Mouse (Mus musculus) heart, embryonic 11.5 days (tissue): ENCODE data around the gene Gm20403. TPM values are rescaled to one million over a fixed set of nuclear protein-coding genes. Genes with fewer than 3 reads are reported as not detected.

Experiments used
- ATAC-seq: fragments of 200-750 bp; cut with Nextera tagmentation; replicated peaks from 2 replicates; pipeline ENCODE4 v1.8.0; 2017; ENCODE audit warnings: moderate library complexity; ENCODE audit not compliant: insufficient number of reproducible peaks, low FRiP score, low TSS enrichment
- H3K27ac ChIP-seq: fragments of 300-500 bp; sonication (generic); 2 replicates; pipeline ENCODE4 v1.5.1; 2014; ENCODE audit warnings: mild to moderate bottlenecking, low read depth, low read length
- H3K27me3 ChIP-seq: fragments of 300-500 bp; sonication (generic); 2 replicates; pipeline ENCODE4 v1.6.1; 2014; ENCODE audit warnings: mild to moderate bottlenecking, low read length, mixed read lengths; ENCODE audit not compliant: control insufficient read depth, insufficient read depth
- H3K36me3 ChIP-seq: fragments of 300-500 bp; sonication (generic); 2 replicates; pipeline ENCODE4 v1.6.1; 2014; ENCODE audit warnings: mild to moderate bottlenecking, low read length, moderate library complexity, mixed read lengths; ENCODE audit not compliant: control insufficient read depth, insufficient read depth
- H3K4me1 ChIP-seq: fragments of 300-500 bp; sonication (generic); 2 replicates; pipeline ENCODE4 v1.6.1; 2014; ENCODE audit warnings: low read length; ENCODE audit not compliant: control insufficient read depth, insufficient read depth
- H3K4me2 ChIP-seq: fragments of 300-500 bp; sonication (generic); 2 replicates; pipeline ENCODE4 v1.6.1; 2014; ENCODE audit warnings: mild to moderate bottlenecking, moderate library complexity
- H3K4me3 ChIP-seq: fragments of 300-500 bp; sonication (generic); 2 replicates; pipeline ENCODE4 v1.5.1; 2014; ENCODE audit warnings: low read depth, low read length
- H3K9ac ChIP-seq: fragments of 300-500 bp; sonication (generic); 2 replicates; pipeline ENCODE4 v1.6.1; 2014; ENCODE audit warnings: mild to moderate bottlenecking, low read depth, low read length, moderate library complexity
- H3K9me3 ChIP-seq: fragments of 300-500 bp; sonication (generic); replicated peaks from 2 replicates; pipeline ENCODE4 v1.6.1; 2016; ENCODE audit warnings: low read length; ENCODE audit not compliant: control insufficient read depth
- WGBS: fragments of 180-500 bp; shearing (Covaris S2); extraction: QIAGEN DNeasy Blood & Tissue Kit; methylation state at CpG from one replicate; pipeline ENCODE4 v1.1.7; 2014; ENCODE audit not compliant: insufficient replicate concordance; 5-methylcytosine and 5-hydroxymethylcytosine counted together
- polyA plus RNA-seq: library from polyadenylated mRNA; unstranded; fragments of >200 nt; fragmentation: Nextera tagmentation; extraction: Ambion mirVana; gene quantifications from 2 replicates; pipeline ENCODE4 v1.2.1, GENCODE M21; 2014

Gene Gm20403
- polyA plus RNA-seq, 1 experiment from 2014 or later = not detected

GRCm38 (mm10) chr12:54984701-54985256, 1.6 kb downstream of the Gm20403 start:
- peak; percentile 80 for ATAC-seq
- Histone ChIP-seq H3K36me3 (no peaks in the 10 kb centered on the region), H3K4me1 (peaks cover 4% of the 10 kb centered on the region; the same call in 1 of the 2 replicates), H3K4me3 (peak overlapping the region; percentile 83), H3K9me3 (no peaks in the 10 kb centered on the region), H3K4me2 (peak overlapping the region; percentile 79), H3K27me3 (no peaks in the 10 kb centered on the region), H3K9ac (peak overlapping the region; percentile 91), H3K27ac (peak overlapping the region; percentile 91)
- 1% methylated on average over 42 of the region's 42 CpGs for WGBS

- 82% methylated on average over 7 of the region's 7 CpGs for WGBS
- H3K9me3 ChIP-seq = no peaks in the 10 kb centered on the region
- H3K4me1 ChIP-seq = peaks cover 4% of the 10 kb centered on the region; the same call in 1 of the 2 replicates
- ATAC-seq = no peak
- H3K27me3 ChIP-seq = no peaks in the 10 kb centered on the region
- H3K4me3 ChIP-seq = no peak overlapping the region
- H3K36me3 ChIP-seq = no peaks in the 10 kb centered on the region
- no peak overlapping the region for H3K9ac ChIP-seq
- no peak overlapping the region for H3K4me2 ChIP-seq
- no peak overlapping the region for H3K27ac ChIP-seq
Observed at GRCm38 (mm10) chr12:54982935-54983715, 3.2 kb downstream of the Gm20403 start.

GRCm38 (mm10) chr12:54981962-54982361, 4.4 kb downstream of the Gm20403 start:
- 76% methylated on average over 6 of the region's 6 CpGs for WGBS
- Histone ChIP-seq H3K4me3 (no peak overlapping the region), H3K36me3 (no peaks in the 10 kb centered on the region), H3K4me1 (peaks cover 4% of the 10 kb centered on the region; the same call in 1 of the 2 replicates), H3K9me3 (no peaks in the 10 kb centered on the region), H3K27me3 (no peaks in the 10 kb centered on the region), H3K27ac (no peak overlapping the region), H3K9ac (no peak overlapping the region), H3K4me2 (no peak overlapping the region)
- ATAC-seq = no peak

- Histone ChIP-seq H3K27me3 (no peaks in the 10 kb centered on the region), H3K4me2 (no peak overlapping the region), H3K9ac (no peak overlapping the region), H3K27ac (no peak overlapping the region), H3K9me3 (no peaks in the 10 kb centered on the region), H3K36me3 (no peaks in the 10 kb centered on the region), H3K4me3 (no peak overlapping the region), H3K4me1 (peaks cover 4% of the 10 kb centered on the region; the same call in 1 of the 2 replicates)
- WGBS = 82% methylated on average over 5 of the region's 5 CpGs
- ATAC-seq = no peak
Observed at GRCm38 (mm10) chr12:54980939-54981338, 5.4 kb downstream of the Gm20403 start.

- Histone ChIP-seq H3K4me3 (no peak overlapping the region), H3K9ac (no peak overlapping the region), H3K36me3 (no peaks in the 10 kb centered on the region), H3K4me1 (peaks cover 4% of the 10 kb centered on the region; the same call in 1 of the 2 replicates), H3K9me3 (no peaks in the 10 kb centered on the region), H3K4me2 (no peak overlapping the region), H3K27me3 (no peaks in the 10 kb centered on the region), H3K27ac (no peak overlapping the region)
- 58% methylated on average over 6 of the region's 6 CpGs for WGBS
- no peak for ATAC-seq
Observed at GRCm38 (mm10) chr12:54980532-54980931, 5.8 kb downstream of the Gm20403 start.

- Histone ChIP-seq H3K4me1 (no peaks in the 10 kb centered on the region), H3K9me3 (no peaks in the 10 kb centered on the region), H3K9ac (no peak overlapping the region), H3K4me2 (no peak overlapping the region), H3K36me3 (0 out of 2 replicates have a peak, but pooled peaks cover 2% of the 10 kb centered on the region), H3K4me3 (no peak overlapping the region), H3K27me3 (no peaks in the 10 kb centered on the region), H3K27ac (no peak overlapping the region)
- no peak for ATAC-seq
- 70% methylated on average over 3 of the region's 3 CpGs for WGBS
Observed at GRCm38 (mm10) chr12:54969033-54969432, 17.3 kb downstream of the Gm20403 start.

- 91% methylated on average over 4 of the region's 4 CpGs for WGBS
- H3K36me3 ChIP-seq = no peaks in the 10 kb centered on the region
- no peak for ATAC-seq
Observed at GRCm38 (mm10) chr12:54965532-54966160, 20.7 kb downstream of the Gm20403 start.

GRCm38 (mm10) chr12:54959569-54959968, 26.8 kb downstream of the Gm20403 start:
- H3K9me3 ChIP-seq = no peaks in the 10 kb centered on the region
- H3K4me2 ChIP-seq = no peak overlapping the region
- no peak overlapping the region for H3K4me3 ChIP-seq
- no peak for ATAC-seq
- no peak overlapping the region for H3K9ac ChIP-seq
- no peaks in the 10 kb centered on the region for H3K27me3 ChIP-seq
- H3K36me3 ChIP-seq = no peaks in the 10 kb centered on the region
- H3K27ac ChIP-seq = no peak overlapping the region
- 72% methylated on average over 2 of the region's 2 CpGs for WGBS
- H3K4me1 ChIP-seq = 0 out of 2 replicates have a peak, but pooled peaks cover 3% of the 10 kb centered on the region

More at GRCm38 (mm10) chr12:54965532-54966160, 20.7 kb downstream of the Gm20403 start:
- H3K4me3 ChIP-seq = no peak overlapping the region
- no peak overlapping the region for H3K4me2 ChIP-seq
- H3K27me3 ChIP-seq = no peaks in the 10 kb centered on the region
- no peaks in the 10 kb centered on the region for H3K9me3 ChIP-seq
- no peak overlapping the region for H3K9ac ChIP-seq
- H3K4me1 ChIP-seq = no peaks in the 10 kb centered on the region
- no peak overlapping the region for H3K27ac ChIP-seq
